Mouse (Mus musculus) kidney, postnatal 10 days (tissue): ENCODE data around the gene Ugt1a7c.
A peak's percentile ranks its signal among the peaks of the same experiment; 100 is the strongest.

Experiments
- DNase-seq: peaks from one replicate; pipeline ENCODE4 v3.0.0; 2021; ENCODE audit warnings: mixed read lengths

Gene Ugt1a7c

DNA sequence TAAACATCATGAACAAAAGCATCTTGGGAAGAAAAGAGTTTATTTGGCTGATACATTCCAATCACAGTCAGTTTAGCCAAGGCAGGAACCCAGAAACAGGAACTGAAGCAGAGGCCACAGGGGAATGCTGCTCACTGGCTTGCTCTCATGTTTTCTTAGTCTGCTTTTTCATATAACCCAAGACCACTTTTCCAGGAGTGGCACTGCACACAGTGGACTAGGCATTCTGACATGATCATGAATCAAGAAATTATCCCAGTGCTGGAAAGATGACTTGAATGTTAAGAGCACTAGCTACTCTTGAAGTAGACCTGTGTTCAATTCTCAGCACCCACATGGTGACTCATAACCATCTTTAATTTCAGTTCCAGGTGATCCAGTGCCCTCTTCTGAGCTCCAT is 130.9 kb downstream of the Ugt1a7c start:
- DNase-seq = peak; percentile 6

DNA sequence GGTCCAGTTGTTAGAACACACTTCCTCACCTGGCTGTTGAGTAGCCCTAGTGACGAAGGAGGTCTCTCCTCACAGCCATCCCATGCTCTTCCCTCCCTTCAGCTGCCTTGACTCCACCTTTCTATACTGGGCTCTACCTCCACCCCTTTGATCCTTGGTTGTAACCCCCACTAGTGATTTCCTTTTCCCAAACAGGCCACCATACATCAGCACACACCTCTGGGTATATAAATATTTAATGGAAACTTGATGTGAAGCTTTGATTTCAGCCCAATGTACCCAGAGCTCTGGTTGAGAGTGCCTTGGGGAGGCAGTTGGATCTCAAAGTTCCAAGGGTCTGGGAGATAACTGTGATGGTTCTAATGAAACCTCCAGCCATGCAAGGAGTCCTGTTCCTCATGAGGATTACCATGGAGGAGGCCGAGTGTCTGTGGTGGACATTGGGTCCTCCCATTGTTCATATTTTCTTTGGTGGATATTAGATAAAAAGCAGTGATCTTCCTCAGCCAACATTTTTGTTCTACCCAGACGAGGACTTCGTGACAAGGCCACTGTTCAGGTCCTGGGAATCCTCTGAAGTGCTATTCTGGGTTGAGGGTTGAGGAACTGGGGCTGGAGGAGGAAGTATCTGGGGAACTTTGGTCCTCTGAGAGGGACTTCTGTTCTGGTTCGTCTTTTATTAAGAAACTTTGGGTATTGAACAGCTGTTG is 132.0 kb downstream of the Ugt1a7c start, which contains the start of gene Mroh2a:
TSS of gene Mroh2a (plus strand) at position 317 of the 710 bp plus-strand sequence.
- DNase-seq = peak; percentile 7

DNA sequence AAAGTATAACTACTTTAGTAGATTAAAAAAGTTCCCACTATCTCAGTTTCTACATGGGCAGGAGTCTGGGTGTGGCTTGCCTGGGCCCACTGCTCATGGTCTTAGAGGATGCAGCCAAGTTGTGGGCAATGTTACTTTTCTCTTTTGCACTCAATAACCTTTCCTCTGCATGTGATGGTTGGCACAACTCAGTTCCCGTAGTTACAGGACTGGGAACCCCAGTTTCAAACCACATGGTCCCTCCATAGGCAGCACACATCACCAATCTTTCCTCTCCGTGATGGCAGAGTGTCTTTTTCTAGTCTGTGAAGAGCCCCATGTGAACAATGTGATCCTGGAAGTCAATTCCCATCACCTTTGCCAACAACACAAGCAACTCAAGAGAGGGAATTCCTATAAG is 132.6 kb downstream of the Ugt1a7c start:
- peak; percentile 5 for DNase-seq

DNA sequence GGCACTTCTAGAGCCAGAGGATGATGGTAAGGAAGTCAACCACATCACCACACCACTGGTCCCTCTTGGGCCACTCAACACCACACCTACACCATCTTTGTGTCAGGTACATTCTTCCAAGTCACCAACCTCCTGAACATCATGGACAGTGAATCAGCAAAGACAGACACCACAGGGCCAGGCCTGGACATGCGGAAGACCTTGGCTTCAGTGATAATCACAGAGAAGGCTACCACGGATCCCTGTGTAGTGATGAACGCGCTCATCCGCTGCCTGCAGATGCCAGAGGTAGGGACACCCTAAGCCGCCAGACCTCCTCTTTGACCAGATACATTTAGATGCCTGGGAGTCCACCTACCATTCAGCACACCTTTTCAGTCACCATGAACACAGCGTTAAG is 133.3 kb downstream of the Ugt1a7c start:
- peak; percentile 12 for DNase-seq

DNA sequence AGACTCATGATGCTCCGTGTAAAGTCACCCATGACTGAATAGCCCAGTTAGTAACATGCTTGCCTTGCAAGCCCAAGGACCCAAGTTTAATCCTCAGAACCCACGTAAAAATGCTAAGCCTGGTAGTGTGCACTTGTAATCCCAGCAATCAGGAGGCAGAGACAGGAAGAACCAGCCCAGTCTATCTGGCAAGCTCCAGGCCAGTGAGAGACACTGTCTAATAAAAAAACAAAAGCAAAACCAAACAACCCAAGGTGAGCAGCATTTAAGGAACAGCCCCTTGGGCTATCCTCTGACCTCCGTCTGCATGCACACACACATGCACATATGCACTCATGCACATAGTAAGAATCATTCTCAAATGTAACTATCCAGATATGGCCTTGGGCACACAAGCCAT is 134.7 kb downstream of the Ugt1a7c start:
- no peak for DNase-seq

DNA sequence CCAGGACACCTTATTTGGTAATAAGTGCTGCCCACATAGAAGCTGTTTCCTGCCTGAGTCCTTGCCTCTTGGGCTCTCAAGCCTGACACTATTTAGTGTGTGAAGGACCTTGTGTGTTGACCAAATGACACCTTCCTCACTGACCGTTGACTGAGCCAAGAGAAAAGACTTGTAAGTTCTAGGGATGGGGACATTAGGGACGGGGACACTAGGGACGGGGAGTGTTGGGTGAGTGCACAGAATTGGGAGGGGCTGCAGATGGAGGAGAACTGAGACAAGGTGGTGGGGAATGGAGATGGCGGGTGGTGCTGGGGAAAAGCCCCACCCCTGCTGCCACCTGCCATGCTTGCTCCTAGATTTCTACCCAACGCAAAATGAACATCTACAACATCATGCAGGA is 135.1 kb downstream of the Ugt1a7c start:
- peak; percentile 15 for DNase-seq

- peak; percentile 11 for DNase-seq
Measured at GRCm38 (mm10) chr1:88230421-88230820, 135.6 kb downstream of the Ugt1a7c start.

DNA sequence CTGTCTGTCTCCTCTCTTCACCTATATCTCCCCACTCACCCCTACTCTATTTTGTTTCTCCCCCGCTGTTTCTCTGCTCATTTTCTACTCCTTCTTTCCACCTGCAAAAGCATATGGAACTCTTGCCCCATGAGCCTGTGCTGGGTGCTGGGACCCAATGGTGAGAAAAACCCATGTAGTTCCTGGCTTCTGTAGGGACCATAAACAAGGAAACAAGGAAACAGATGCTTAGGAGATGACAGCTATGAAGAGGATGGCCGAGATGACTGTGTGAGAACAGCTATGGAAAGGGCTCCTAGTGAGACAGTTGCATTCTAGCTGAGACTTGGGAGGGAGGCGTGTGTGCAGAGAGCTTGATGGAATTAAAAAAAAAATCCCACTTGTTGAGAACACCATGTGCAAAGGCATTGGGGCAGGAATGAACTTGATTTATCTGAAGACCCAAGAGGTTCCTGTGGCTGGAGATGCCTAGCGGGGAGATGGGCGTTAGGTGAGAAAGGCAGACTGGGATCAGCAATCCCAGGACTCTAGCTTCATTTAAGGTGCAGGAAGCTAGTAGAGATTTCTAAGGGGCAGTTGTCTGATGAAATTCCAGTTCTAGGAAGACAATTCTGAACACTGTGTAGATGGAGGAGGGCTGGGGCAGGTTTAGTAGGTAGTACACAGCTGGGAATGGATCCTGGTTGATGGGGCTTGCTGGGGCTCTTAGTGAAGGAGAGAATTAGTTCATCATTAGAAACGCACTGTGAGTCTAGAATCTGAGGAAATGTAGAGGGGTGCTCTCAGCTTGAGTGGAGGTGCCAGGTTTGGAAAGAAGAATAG is 136.3 kb downstream of the Ugt1a7c start:
- peak; percentile 5 for DNase-seq

- DNase-seq = peak; percentile 7
Measured at GRCm38 (mm10) chr1:88231803-88232499, 137.1 kb downstream of the Ugt1a7c start.

DNA sequence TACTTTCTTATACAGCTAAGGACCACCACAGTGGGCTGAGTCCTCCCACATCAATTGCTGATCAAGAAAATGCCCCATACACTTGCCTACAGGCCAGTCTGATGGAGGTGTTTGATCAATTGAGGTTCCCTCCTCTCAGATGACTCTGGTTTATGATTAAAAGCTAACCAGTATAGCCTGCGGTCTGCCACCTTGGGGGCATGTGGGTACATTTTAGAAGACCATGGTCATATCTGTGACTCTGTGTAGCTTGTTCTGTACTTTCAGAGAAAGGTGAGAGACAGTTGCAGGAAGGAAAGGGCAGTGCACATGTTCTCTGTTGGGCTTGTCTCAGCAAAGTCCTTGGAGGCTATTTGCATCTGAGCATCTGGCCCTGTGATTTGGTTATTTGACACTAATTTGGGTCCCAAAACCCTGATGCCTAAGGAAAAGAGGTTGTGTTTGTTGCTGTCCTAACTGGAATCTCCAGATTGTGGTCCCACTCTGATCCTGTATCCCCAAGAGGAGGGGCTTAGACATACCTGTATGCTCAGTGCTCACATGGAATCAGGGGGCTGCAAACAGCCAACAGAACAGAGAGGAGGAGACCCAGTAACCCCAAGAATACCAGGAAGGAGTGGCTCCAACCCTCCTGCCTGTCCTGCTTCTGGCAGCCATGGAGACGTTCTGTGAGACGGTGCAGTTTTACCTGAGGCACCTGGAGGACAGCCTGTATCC is 138.0 kb downstream of the Ugt1a7c start:
- DNase-seq = no peak

DNA sequence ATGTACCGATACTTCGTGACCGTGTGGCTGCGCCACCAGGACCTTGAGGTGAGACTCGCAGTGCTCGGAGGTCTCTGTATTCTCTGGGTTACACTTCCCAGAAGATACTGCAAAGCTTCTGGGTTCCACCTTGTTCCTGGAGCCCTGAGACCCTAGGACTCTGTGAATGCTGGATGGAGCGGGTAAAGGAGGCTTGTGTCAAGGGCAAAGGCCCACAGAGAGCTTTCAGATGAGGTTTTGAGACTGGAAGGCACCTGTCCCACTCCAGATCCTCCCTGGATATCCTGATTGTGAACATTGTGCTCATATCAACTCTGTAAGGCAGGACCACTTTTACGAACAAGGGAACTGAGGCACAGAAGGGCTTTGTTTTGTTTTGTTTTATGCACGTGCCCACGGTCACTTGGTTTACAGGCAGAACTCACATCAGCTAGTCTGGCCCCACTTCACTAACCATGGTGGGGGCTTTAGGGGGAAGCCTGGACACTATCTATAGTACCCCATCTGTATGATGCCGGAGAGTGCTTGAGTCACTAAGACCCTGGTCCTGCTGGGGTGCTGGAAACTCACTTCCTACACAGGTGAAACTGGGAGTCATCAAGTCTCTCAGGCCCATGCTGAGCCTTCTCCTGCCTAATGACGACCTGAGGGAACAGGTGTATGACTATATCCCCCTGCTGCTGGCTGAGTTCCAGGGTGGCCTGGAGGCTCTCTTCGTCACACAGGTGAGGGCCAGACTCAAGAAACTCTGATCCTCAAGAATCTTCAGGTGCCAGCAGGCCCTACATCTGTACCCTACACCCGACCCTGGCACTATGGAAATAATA is 138.8 kb downstream of the Ugt1a7c start:
- DNase-seq = peak; percentile 54

DNA sequence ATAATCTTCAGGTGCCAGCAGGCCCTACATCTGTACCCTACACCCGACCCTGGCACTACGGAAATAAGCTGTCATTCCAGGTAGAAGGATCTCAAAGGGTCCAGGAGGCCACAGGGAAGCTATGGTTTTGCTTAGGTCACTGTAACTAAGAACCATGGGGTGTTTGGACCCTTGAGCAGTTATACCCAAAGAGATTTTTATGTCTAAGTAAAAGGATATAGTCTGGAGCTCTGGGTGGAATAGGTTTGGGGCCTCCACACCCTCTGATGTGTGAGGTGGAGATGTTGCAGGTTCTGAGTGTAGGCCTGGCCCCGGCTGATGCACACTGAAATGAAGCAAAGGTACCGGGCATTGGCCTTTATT is 139.4 kb downstream of the Ugt1a7c start:
- DNase-seq = no peak

GRCm38 (mm10) chr1:88234646-88235045 is 139.8 kb downstream of the Ugt1a7c start:
- DNase-seq = no peak

- no peak for DNase-seq
Measured at GRCm38 (mm10) chr1:88235046-88235893, 140.4 kb downstream of the Ugt1a7c start.

DNA sequence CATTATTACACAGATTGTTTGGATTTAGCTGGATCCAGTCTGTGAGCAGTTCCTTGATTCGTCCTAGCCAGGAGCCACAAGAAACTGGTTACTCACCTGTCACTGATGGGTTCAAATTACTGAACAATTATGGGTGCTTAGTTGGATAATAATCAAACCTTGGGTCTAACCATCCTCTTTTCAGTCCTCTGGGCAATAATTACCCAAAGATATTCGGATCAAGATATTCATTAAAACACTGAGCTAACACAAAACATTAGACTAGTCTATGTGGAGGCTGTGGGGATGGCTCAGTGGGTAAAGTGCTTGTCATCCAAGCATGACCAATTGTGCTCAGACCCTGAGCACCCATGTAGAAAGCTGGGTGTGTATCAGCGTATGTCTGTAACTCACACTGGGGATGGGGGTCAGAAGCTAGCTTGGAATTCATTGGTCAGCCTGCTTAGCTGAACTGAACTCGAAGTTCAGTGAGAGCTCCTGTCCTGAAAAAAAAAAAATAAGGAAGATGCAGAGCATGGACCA is 141.1 kb downstream of the Ugt1a7c start:
- DNase-seq = peak; percentile 49

DNA sequence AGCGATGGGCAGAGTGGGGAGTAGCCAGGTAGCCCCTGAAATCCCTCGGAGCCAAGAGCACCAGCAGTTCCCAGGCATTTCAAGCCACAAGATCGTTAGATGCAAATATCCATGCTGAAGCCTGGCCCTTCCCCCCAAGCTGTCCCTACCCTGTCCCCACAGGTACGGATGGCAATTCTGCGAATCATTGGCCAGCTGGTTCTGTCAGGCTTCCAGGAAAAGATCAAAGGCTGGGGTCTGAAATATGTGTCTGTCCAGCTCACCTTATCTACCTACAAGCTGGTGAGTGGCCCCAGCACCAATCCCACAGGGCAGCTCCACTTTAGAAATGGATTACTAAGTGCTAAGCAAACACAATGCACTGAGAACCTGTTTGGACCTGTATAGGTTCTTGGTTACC is 142.4 kb downstream of the Ugt1a7c start:
- DNase-seq = no peak

GRCm38 (mm10) chr1:88238771-88239170 is 143.9 kb downstream of the Ugt1a7c start:
- no peak for DNase-seq

- DNase-seq = no peak
Measured at GRCm38 (mm10) chr1:88240072-88240471, 145.2 kb downstream of the Ugt1a7c start.

DNA sequence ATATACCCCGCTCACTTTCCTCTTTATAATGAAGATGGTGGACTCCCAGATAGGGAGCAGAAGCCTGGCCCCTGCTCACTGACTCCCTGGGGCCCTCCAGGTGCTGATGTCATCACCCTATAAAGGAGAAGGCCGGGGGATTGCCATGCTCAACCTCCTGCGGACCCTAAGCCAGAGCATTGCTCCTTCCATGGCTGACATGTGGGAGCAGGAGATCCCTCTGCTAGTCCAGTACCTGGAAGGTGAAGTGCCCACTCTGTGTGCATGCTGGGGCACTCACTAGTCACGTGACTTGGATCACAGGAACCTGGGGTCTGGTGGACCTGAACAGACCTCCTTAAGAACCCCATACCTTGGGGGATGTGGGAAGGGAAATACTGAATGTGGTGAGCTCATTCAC is 145.7 kb downstream of the Ugt1a7c start:
- DNase-seq = no peak

GRCm38 (mm10) chr1:88243861-88244260 is 149.0 kb downstream of the Ugt1a7c start:
- no peak for DNase-seq

DNA sequence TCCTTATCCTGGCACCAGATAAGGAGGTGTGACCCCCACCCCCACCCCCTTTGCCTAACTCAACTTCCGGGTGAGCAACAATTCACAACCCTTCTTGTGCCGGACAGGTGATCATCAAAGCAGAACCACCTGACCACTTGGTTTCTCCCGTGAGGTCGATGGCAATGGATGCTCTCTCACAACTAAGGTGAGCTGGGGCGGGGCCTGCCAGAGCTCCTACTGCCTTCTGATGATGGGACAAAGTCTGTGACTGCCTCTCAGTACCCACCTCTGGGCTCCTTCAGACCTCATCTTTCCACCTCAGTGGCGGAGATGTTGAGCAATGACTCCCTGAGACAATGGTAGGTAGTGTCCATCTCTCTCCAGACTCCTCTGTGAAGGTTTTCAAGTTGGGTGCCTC is 151.0 kb downstream of the Ugt1a7c start:
- no peak for DNase-seq
